Mouse (Mus musculus): ENCODE results near the gene Armc3. TPM values are rescaled to one million over a fixed set of nuclear protein-coding genes. Genes with fewer than 3 reads are reported as not detected.

Gene Armc3
- polyA plus RNA-seq, 1 experiment from 2014 or later, result 2.1 TPM

Other genes with a start within 250 kb of the Armc3 start
- gene Pip4k2a, start 201.2 kb upstream of the Armc3 start, polyA plus RNA-seq (2014; fragmentation: Nextera tagmentation; extraction: Ambion mirVana), result 14.2 and 15.7 TPM in 2 replicates
- 0.60 and 0.74 TPM in 2 replicates for gene 4930426L09Rik, start 201.0 kb upstream of the Armc3 start, polyA plus RNA-seq (2014; fragmentation: Nextera tagmentation; extraction: Ambion mirVana)
- gene Msrb2, start 172.1 kb downstream of the Armc3 start, polyA plus RNA-seq (2014; fragmentation: Nextera tagmentation; extraction: Ambion mirVana), result 9.7 and 9.8 TPM in 2 replicates
- 0.51 and 0.77 TPM in 2 replicates for gene Ptf1a, start 246.4 kb downstream of the Armc3 start, polyA plus RNA-seq (2014; fragmentation: Nextera tagmentation; extraction: Ambion mirVana)

Data from hindbrain, embryonic 14.5 days (tissue).